Mouse (Mus musculus): Measurements from ENCODE around the gene Tapt1. TPM values are rescaled to one million over a fixed set of nuclear protein-coding genes. Genes with fewer than 3 reads are reported as not detected.

Gene Tapt1
- 8.6 TPM for polyA plus RNA-seq (2017; shearing (Covaris generic))

DNA sequence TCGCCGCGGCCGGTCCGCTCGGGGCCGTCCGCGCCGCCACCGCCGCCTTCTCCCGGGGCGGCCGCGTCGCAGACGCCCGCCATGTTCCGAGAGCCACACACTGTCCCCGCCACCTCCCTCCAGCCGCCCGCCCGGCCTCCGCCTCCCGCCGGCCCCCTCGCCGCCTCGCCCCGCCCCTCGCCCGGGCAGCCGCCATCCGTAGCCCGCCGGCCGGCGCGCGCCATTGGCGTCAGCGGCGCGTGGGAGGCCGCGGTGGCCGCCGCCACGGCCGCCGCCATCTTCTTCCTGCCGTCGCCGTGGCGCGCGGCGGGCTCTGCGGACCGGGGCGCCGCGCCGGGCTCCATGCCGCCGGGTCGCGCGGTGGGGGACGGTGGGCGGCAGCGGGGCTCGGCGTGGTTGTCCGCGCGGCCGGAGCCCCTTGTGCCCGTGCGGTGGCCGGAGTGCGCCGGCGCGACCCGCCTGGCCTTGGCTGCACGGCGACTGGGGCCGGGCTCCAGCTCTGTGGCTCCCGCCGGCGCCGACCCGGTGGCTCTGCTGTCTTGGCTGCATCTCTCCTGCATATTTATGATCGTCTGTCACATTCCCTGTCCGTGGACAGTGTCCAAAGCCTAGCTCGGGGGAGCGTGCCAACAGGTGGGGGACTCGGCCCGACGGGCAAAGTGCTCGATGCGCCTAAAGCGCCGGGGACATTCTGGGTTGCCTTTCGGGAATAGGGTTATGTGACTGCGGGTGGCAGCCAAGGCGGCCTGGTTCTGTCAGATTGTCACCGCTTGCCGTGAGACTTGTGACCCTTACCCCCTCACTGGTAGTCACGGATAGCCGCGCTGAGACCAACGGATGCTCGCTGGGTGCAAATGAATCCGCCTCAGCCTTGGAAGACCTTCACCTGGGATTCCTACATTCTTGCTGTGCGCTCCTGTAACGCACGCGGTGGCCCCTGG is at the start of gene Tapt1:
Gene Tapt1, minus strand, starts transcription at position 106 of the 941 bp plus-strand sequence.

Other genes starting within 250 kb of the Tapt1 start
- gene Fgfbp1, start 244.8 kb downstream of the Tapt1 start, polyA plus RNA-seq (2017; shearing (Covaris generic)): not detected
- 0.46 TPM for gene Prom1, start 124.6 kb downstream of the Tapt1 start, polyA plus RNA-seq (2017; shearing (Covaris generic))